Mouse (Mus musculus) CH12.LX (cell line): ENCODE measurements around the gene Fgf11.

ENCODE experiments used
- CTCF ChIP-seq, 2 experiments: IDR thresholded peaks in 1 of 2; conservative IDR thresholded peaks in 1 of 2; 2 replicates each; pipeline ENCODE4 v1.5.1; 2011 to 2012; ENCODE audit warnings: low read depth in 2 of 2, low read length in 2 of 2, improper control_type of control experiment in 1 of 2, inconsistent platforms in 1 of 2, mild to moderate bottlenecking in 1 of 2, moderate library complexity in 1 of 2
- EP300 ChIP-seq: IDR thresholded peaks from 2 replicates; pipeline ENCODE4 v1.6.1; 2011; ENCODE audit warnings: low read length, improper control_type of control experiment
- NRF1 ChIP-seq: IDR thresholded peaks from 2 replicates; pipeline ENCODE4 v1.6.1; 2014; ENCODE audit warnings: low read depth, mild to moderate bottlenecking, inconsistent platforms, low read length, improper control_type of control experiment, moderate library complexity
- PAX5 ChIP-seq: IDR thresholded peaks from 2 replicates; pipeline ENCODE4 v1.6.1; 2012; ENCODE audit warnings: low read length, inconsistent platforms, mixed read lengths
- POLR2A ChIP-seq: IDR thresholded peaks from 2 replicates; pipeline ENCODE4 v1.6.1; 2011; ENCODE audit warnings: low read depth, mild to moderate bottlenecking, improper control_type of control experiment, low read length
- RCOR1 ChIP-seq: conservative IDR thresholded peaks from 2 replicates; pipeline ENCODE4 v1.6.1; 2012; ENCODE audit warnings: low read depth, mild to moderate bottlenecking, inconsistent platforms, low read length, improper control_type of control experiment
- TCF12 ChIP-seq: IDR thresholded peaks from 2 replicates; pipeline ENCODE4 v1.6.1; 2014; ENCODE audit warnings: low read depth, mild to moderate bottlenecking, inconsistent platforms, low read length, improper control_type of control experiment
- UBTF ChIP-seq: IDR thresholded peaks from 2 replicates; pipeline ENCODE4 v1.6.1; 2012; ENCODE audit warnings: low read depth, mild to moderate bottlenecking, inconsistent platforms, low read length, improper control_type of control experiment, moderate library complexity
- USF1 ChIP-seq: IDR thresholded peaks from 2 replicates; pipeline ENCODE4 v1.6.1; 2014; ENCODE audit warnings: low read depth, mild to moderate bottlenecking, inconsistent platforms, low read length, improper control_type of control experiment
- ZNF384 ChIP-seq: IDR thresholded peaks from 2 replicates; pipeline ENCODE4 v1.6.1; 2012; ENCODE audit warnings: low read depth, low read length, improper control_type of control experiment, inconsistent platforms

GRCm38 (mm10) chr11:69807641-69808040, 6.0 kb upstream of the Fgf11 start:
- TF ChIP-seq EP300: no peak
- TF ChIP-seq POLR2A: no peak
- no peak for TF ChIP-seq PAX5
- no peak for TF ChIP-seq CTCF (conservative IDR thresholded peaks at IDR 0.05 in 1 of 2, IDR thresholded peaks at IDR 0.05 in 1 of 2; ENCODE audit: low read depth in 2 of 2, low read length in 2 of 2)
- TF ChIP-seq UBTF: no peak
- no peak for TF ChIP-seq ZNF384
- TF ChIP-seq NRF1: no peak
- no peak for TF ChIP-seq TCF12
- TF ChIP-seq RCOR1: no peak
- no peak for TF ChIP-seq USF1
